Mouse (Mus musculus): ENCODE results near the gene Olfr411. TPM values are rescaled to one million over a fixed set of nuclear protein-coding genes. Genes with fewer than 3 reads are reported as not detected.

The Olfr411 gene
- total RNA-seq, 2 experiments from 2014 or later = not detected

DNA sequence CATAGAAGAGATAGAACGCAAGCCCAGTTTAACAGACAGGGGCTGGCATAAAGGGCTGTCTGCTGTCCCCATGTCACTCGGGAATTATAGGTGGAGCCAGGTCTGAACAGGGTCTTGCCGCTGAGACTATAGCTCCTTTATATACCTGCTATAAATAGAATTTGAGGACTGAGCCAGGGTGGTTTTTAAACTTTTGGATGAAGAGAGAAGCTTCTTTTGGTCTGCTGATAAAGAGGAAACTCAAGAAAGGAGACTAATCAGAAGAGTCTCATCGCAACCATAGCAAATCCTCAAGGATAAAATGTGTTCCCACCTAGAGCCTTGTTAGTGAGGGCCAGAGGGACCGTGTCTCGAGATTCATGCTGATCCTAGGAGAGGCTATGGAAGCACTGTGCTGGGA lies 14.5 kb downstream of the Olfr411 start, which contains the start of gene Olfr410:
Gene Olfr410, minus strand, starts transcription at position 101 of the 400 bp plus-strand sequence.
- H3K4me3 ChIP-seq = no peak within 1 kb of the TSS
- no peak for TF ChIP-seq CTCF (IDR thresholded peaks at IDR 0.05)
- no peak for DNase-seq (ENCODE audit: extremely low spot score in 1 of 2, low spot score in 2 of 2)
- intact Hi-C loops (cut with DNase I) = no loop called here
- H3K27ac ChIP-seq = no peak within 1 kb of the TSS

DNA sequence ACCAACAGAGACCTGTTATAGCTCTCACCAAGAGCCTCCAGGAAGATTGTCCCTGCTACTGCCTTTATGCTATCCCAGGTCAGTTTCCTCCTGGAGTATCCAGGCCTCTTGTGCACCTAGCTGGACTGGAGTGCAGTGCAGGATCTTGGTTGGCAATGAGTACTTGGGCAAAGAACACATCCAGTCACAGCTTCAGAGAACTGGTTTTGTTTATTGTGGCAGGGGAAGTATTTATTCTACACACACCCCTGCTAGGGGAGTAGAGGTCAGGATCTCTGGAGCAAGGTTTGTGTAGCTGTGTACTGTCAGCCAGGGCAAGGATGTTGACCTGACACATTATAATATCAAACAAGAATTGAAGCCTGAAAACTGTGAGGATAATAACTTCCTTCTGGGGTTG lies 23.7 kb downstream of the Olfr411 start:
- no peak for DNase-seq (ENCODE audit: extremely low spot score in 1 of 2, low spot score in 2 of 2)
- Histone ChIP-seq H3K27ac (no peak overlapping the region), H3K4me3 (no peak overlapping the region)
- TF ChIP-seq CTCF (IDR thresholded peaks at IDR 0.05) = no peak
- intact Hi-C loops (cut with DNase I) = no loop called here

DNA sequence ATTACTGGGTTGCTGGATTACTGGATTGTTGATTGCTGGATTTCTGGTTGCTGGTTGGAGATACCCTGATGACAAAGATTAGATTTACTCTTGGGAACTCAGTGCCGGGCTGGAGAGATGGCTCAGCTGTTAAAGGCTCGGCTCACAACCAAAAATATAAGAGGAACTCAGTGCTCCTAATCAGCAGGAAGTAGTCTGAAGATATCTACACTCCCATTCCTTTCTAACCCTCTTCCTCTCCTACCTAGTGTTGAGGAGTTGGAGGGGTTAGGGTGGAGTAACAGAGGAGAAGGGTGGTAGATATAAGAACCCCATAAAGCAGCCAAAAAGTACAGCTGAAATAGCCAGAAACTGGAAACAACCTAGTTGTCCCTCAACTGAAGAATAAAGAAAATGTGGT lies 26.4 kb downstream of the Olfr411 start:
- no peak for TF ChIP-seq CTCF (IDR thresholded peaks at IDR 0.05)
- Histone ChIP-seq H3K4me3 (no peak overlapping the region), H3K27ac (no peak overlapping the region)
- intact Hi-C loops (cut with DNase I) = no loop called here
- no peak for DNase-seq (ENCODE audit: extremely low spot score in 1 of 2, low spot score in 2 of 2)

Other genes with a start within 250 kb of the Olfr411 start
- gene Olfr401, start 238.9 kb downstream of the Olfr411 start, total RNA-seq (2021) = not detected
- not detected for gene Olfr402, start 199.1 kb downstream of the Olfr411 start, total RNA-seq (2021)
- gene Olfr403, start 166.4 kb downstream of the Olfr411 start, total RNA-seq (2021) = not detected
- gene Olfr43, start 141.3 kb downstream of the Olfr411 start, total RNA-seq (2021) = not detected
- not detected for gene Olfr406, start 92.8 kb downstream of the Olfr411 start, total RNA-seq (2021)
- gene Olfr59, start 68.9 kb downstream of the Olfr411 start, total RNA-seq (2021) = not detected
- not detected for gene Olfr410, start 14.6 kb downstream of the Olfr411 start, total RNA-seq (2021)
- gene Olfr412, start 9.4 kb upstream of the Olfr411 start, total RNA-seq (2021) = not detected